Mouse (Mus musculus) CH12.LX (cell line): ENCODE measurements at regions not wholly inside any gene's neighbourhood (a gene's known extent, or its start where the extent isn't known, plus 50 kb on each side); places are given as distances from the start of the nearest gene placed in this dataset.

Experiments used
- DNase-seq: peaks from one replicate; pipeline ENCODE4 v3.0.0-alpha.2; 2013; ENCODE audit errors: extremely low read depth
- H3K27ac ChIP-seq: 2 replicates; pipeline ENCODE4 v1.5.1; 2012; ENCODE audit warnings: low read depth, mild to moderate bottlenecking, control low read depth, moderate library complexity; ENCODE audit not compliant: insufficient read depth
- H3K27me3 ChIP-seq: replicated peaks from 2 replicates; pipeline ENCODE3; 2012; ENCODE audit warnings: inconsistent platforms
- H3K36me3 ChIP-seq, 2 experiments: replicated peaks in 1 of 2; 2 replicates each; pipeline versions ENCODE3 to v1.6.1; 2012; ENCODE audit warnings: inconsistent platforms in 1 of 2, low read length in 1 of 2, mild to moderate bottlenecking in 1 of 2, mixed read lengths in 1 of 2, moderate library complexity in 1 of 2; ENCODE audit not compliant: control insufficient read depth in 1 of 2, insufficient read depth in 1 of 2
- H3K4me1 ChIP-seq, 2 experiments: 2 replicates each; pipeline ENCODE4 v1.6.1; 2012; ENCODE audit warnings: inconsistent platforms in 1 of 2, moderate library complexity in 1 of 2; ENCODE audit not compliant: insufficient read depth in 2 of 2, control insufficient read depth in 1 of 2
- H3K4me2 ChIP-seq: 2 replicates; pipeline ENCODE4 v1.6.1; 2012; ENCODE audit warnings: low read depth, mild to moderate bottlenecking, control low read depth; ENCODE audit not compliant: poor library complexity, insufficient read depth, severe bottlenecking
- H3K4me3 ChIP-seq, 3 experiments: fragments of 150-350 bp in 1 of 3; sonication (generic) in 1 of 3; replicated peaks in 1 of 3; 2 replicates each; pipeline versions ENCODE3 to v1.5.1; 2011 to 2012; ENCODE audit warnings: low read depth in 2 of 3, low read length in 2 of 3, mild to moderate bottlenecking in 2 of 3, moderate library complexity in 2 of 3, control low read depth in 1 of 3, improper control_type of control experiment in 1 of 3, inconsistent platforms in 1 of 3, mixed read lengths in 1 of 3; ENCODE audit not compliant: poor library complexity in 1 of 3
- H3K79me2 ChIP-seq: replicated peaks from 2 replicates; pipeline ENCODE4 v1.6.1; 2012; ENCODE audit warnings: mild to moderate bottlenecking, moderate library complexity; ENCODE audit not compliant: control insufficient read depth, poor library complexity, insufficient read depth, severe bottlenecking; ENCODE audit errors: extremely low read depth
- H3K9ac ChIP-seq: 2 replicates; pipeline ENCODE4 v1.6.1; 2012; ENCODE audit warnings: low read depth, mild to moderate bottlenecking, control low read depth, moderate library complexity; ENCODE audit not compliant: insufficient read depth
- H3K9me3 ChIP-seq: replicated peaks from 2 replicates; pipeline ENCODE3; 2012; ENCODE audit warnings: low read length, inconsistent platforms, mixed read lengths
- BHLHE40 ChIP-seq: IDR thresholded peaks from 2 replicates; pipeline ENCODE4 v1.6.1; 2011; ENCODE audit warnings: mild to moderate bottlenecking, low read depth, low read length, improper control_type of control experiment
- CHD1 ChIP-seq: IDR thresholded peaks from 2 replicates; pipeline ENCODE4 v1.6.1; 2012; ENCODE audit warnings: low read depth, low read length, improper control_type of control experiment, inconsistent platforms
- CTCF ChIP-seq, 2 experiments: IDR thresholded peaks in 1 of 2; conservative IDR thresholded peaks in 1 of 2; 2 replicates each; pipeline ENCODE4 v1.5.1; 2011 to 2012; ENCODE audit warnings: low read depth in 2 of 2, low read length in 2 of 2, improper control_type of control experiment in 1 of 2, inconsistent platforms in 1 of 2, mild to moderate bottlenecking in 1 of 2, moderate library complexity in 1 of 2
- ELF1 ChIP-seq: IDR thresholded peaks from 2 replicates; pipeline ENCODE4 v1.6.1; 2014; ENCODE audit warnings: low read depth, mild to moderate bottlenecking, inconsistent platforms, low read length, improper control_type of control experiment
- EP300 ChIP-seq: IDR thresholded peaks from 2 replicates; pipeline ENCODE4 v1.6.1; 2011; ENCODE audit warnings: low read length, improper control_type of control experiment
- ETS1 ChIP-seq: conservative IDR thresholded peaks from 2 replicates; pipeline ENCODE4 v1.6.1; 2012; ENCODE audit warnings: low read depth, mild to moderate bottlenecking, inconsistent platforms, low read length, improper control_type of control experiment, moderate library complexity
- GABPA ChIP-seq: IDR thresholded peaks from 2 replicates; pipeline ENCODE4 v1.6.1; 2012; ENCODE audit warnings: low read depth, low read length, improper control_type of control experiment, inconsistent platforms; ENCODE audit not compliant: insufficient replicate concordance
- HCFC1 ChIP-seq: IDR thresholded peaks from 2 replicates; pipeline ENCODE4 v1.6.1; 2012; ENCODE audit warnings: low read depth, mild to moderate bottlenecking, inconsistent platforms, low read length, improper control_type of control experiment
- IRF4 ChIP-seq: IDR thresholded peaks from 2 replicates; pipeline ENCODE4 v1.6.1; 2014; ENCODE audit warnings: low read depth, mild to moderate bottlenecking, inconsistent platforms, low read length, improper control_type of control experiment
- JUN ChIP-seq: IDR thresholded peaks from 2 replicates; pipeline ENCODE4 v1.6.1; 2011; ENCODE audit warnings: low read depth, mild to moderate bottlenecking, low read length, improper control_type of control experiment, moderate library complexity; ENCODE audit not compliant: insufficient read depth
- JUND ChIP-seq: conservative IDR thresholded peaks from 2 replicates; pipeline ENCODE4 v1.6.1; 2011; ENCODE audit warnings: low read depth, low read length, improper control_type of control experiment
- MAFK ChIP-seq: IDR thresholded peaks from 2 replicates; pipeline ENCODE4 v1.6.1; 2011; ENCODE audit warnings: low read length, improper control_type of control experiment; ENCODE audit not compliant: insufficient replicate concordance
- MAX ChIP-seq: IDR thresholded peaks from 2 replicates; pipeline ENCODE4 v1.6.1; 2011; ENCODE audit warnings: low read length, improper control_type of control experiment
- MAZ ChIP-seq: IDR thresholded peaks from 2 replicates; pipeline ENCODE4 v1.6.1; 2012; ENCODE audit warnings: low read depth, mild to moderate bottlenecking, inconsistent platforms, low read length, improper control_type of control experiment, moderate library complexity
- MEF2A ChIP-seq: IDR thresholded peaks from 2 replicates; pipeline ENCODE4 v1.6.1; 2014; ENCODE audit warnings: low read depth, mild to moderate bottlenecking, inconsistent platforms, low read length, improper control_type of control experiment, borderline replicate concordance
- MXI1 ChIP-seq: IDR thresholded peaks from 2 replicates; pipeline ENCODE4 v1.6.1; 2011; ENCODE audit warnings: mild to moderate bottlenecking, low read depth, low read length, improper control_type of control experiment
- MYC ChIP-seq: IDR thresholded peaks from 2 replicates; pipeline ENCODE4 v1.6.1; 2011; ENCODE audit warnings: low read depth, mild to moderate bottlenecking, improper control_type of control experiment, low read length
- NELFE ChIP-seq: IDR thresholded peaks from 2 replicates; pipeline ENCODE4 v1.6.1; 2011; ENCODE audit warnings: low read depth, low read length, improper control_type of control experiment
- NRF1 ChIP-seq: IDR thresholded peaks from 2 replicates; pipeline ENCODE4 v1.6.1; 2014; ENCODE audit warnings: low read depth, mild to moderate bottlenecking, inconsistent platforms, low read length, improper control_type of control experiment, moderate library complexity
- PAX5 ChIP-seq: IDR thresholded peaks from 2 replicates; pipeline ENCODE4 v1.6.1; 2012; ENCODE audit warnings: low read length, inconsistent platforms, mixed read lengths
- SIN3A ChIP-seq: IDR thresholded peaks from 2 replicates; pipeline ENCODE4 v1.6.1; 2012; ENCODE audit warnings: low read length, improper control_type of control experiment, inconsistent platforms
- SMC3 ChIP-seq: IDR thresholded peaks from 2 replicates; pipeline ENCODE4 v1.6.1; 2011; ENCODE audit warnings: low read depth, low read length, improper control_type of control experiment
- TCF12 ChIP-seq: IDR thresholded peaks from 2 replicates; pipeline ENCODE4 v1.6.1; 2014; ENCODE audit warnings: low read depth, mild to moderate bottlenecking, inconsistent platforms, low read length, improper control_type of control experiment
- ZKSCAN1 ChIP-seq: IDR thresholded peaks from 2 replicates; pipeline ENCODE4 v1.6.1; 2012; ENCODE audit warnings: low read depth, inconsistent platforms, low read length, improper control_type of control experiment, borderline replicate concordance
- ZNF384 ChIP-seq: IDR thresholded peaks from 2 replicates; pipeline ENCODE4 v1.6.1; 2012; ENCODE audit warnings: low read depth, low read length, improper control_type of control experiment, inconsistent platforms
- dilution Hi-C: fragments of 300-500 bp; cut with MboI; formaldehyde crosslinking; loops from 2 replicates; pipeline ENCODE4 v1.14.3; 2020; ENCODE audit warnings: low sequenced_read_pairs; ENCODE audit not compliant: extremely low pct_unique_long_range_greater_than_20kb, extremely low pct_ligation_motif_present
- in situ Hi-C: fragments of 300-500 bp; cut with MboI; formaldehyde crosslinking; loops from 3 replicates; pipeline ENCODE4 v1.14.3; 2019; ENCODE audit warnings: low sequenced_read_pairs, low pct_ligation_motif_present, low pct_unique_long_range_greater_than_20kb, mixed read lengths

DNA sequence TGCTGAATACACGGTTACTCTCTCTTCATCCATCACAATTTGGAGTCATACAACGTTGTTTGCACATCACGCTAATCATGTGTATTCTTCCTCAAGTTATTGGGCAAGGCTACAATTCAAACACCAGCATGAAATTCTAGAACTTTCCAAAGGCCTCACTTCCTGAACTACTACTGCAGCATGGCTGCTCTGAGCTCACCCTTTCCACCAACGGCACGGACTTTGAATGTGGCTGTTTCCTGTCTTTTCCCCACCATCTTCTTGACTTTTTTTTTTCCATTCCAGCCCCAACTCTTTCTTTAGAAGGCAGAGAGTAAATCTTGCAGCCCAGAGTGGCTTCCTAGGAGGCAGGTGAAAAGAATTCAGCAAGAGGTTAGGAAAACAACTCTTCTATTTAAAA, 129.2 kb upstream of the Lmo4 start:
- Histone ChIP-seq H3K4me2 (no peak overlapping the region), H3K9me3 (no peaks in the 10 kb centered on the region)
- in situ Hi-C loops: no loop called here
- peak; percentile 60; the same call in 1 of the 2 replicates for TF ChIP-seq MAX
- peak; percentile 28; the same call in 1 of the 2 replicates for TF ChIP-seq BHLHE40
- TF ChIP-seq MYC: 0 out of 2 replicates have a peak, but pooled peaks have one; percentile 28
- TF ChIP-seq ELF1: peak; percentile 70
- 0 out of 2 replicates have a peak, but pooled peaks have one; percentile 30 for TF ChIP-seq IRF4
- TF ChIP-seq JUN: peak; percentile 35; the same call in 1 of the 2 replicates
- TF ChIP-seq ZNF384: peak; percentile 86
- no peak for TF ChIP-seq HCFC1
- TF ChIP-seq EP300: peak; percentile 70; the same call in 1 of the 2 replicates
- TF ChIP-seq JUND: no peak
- no peak; the same call in 1 of the 2 replicates for TF ChIP-seq ETS1
- TF ChIP-seq TCF12: 0 out of 2 replicates have a peak, but pooled peaks have one; percentile 10
- TF ChIP-seq, all 38 proteins: peak for 9
- Histone ChIP-seq H3K79me2 (no peaks in the 10 kb centered on the region), H3K27ac (no peak overlapping the region), H3K4me1 (peaks cover 21 to 39% of the 10 kb centered on the region in 2 experiments), H3K27me3 (no peaks in the 10 kb centered on the region), H3K9ac (no peak overlapping the region), H3K4me3 (no peak overlapping the region), H3K36me3 (no peaks in the 10 kb centered on the region)
- dilution Hi-C loops: no loop called here
- DNase-seq: peak; percentile 55

GRCm38 (mm10) chr3:144332353-144332752, 127.3 kb upstream of the Lmo4 start:
- TF ChIP-seq IRF4 (no peak), NRF1 (no peak), CTCF (conservative IDR thresholded peaks at IDR 0.05 in 1 of 2, IDR thresholded peaks at IDR 0.05 in 1 of 2; ENCODE audit: low read depth in 2 of 2, low read length in 2 of 2) (no peak), CHD1 (no peak), SIN3A (no peak), MXI1 (no peak), SMC3 (no peak), ZNF384 (no peak), JUND (no peak), MAZ (no peak), NELFE (no peak), MAX (no peak), MAFK (no peak), ZKSCAN1 (no peak), EP300 (no peak), PAX5 (no peak), HCFC1 (no peak), GABPA (no peak), MEF2A (no peak)
- H3K4me2 ChIP-seq: no peak overlapping the region
- no peaks in the 10 kb centered on the region for H3K36me3 ChIP-seq
- H3K9me3 ChIP-seq: no peaks in the 10 kb centered on the region
- DNase-seq: peak; percentile 24
- H3K9ac ChIP-seq: no peak overlapping the region
- peaks cover 21 to 41% of the 10 kb centered on the region in 2 experiments for H3K4me1 ChIP-seq
- dilution Hi-C loops (no loop called here), in situ Hi-C loops (no loop called here)
- no peak overlapping the region for H3K4me3 ChIP-seq
- no peaks in the 10 kb centered on the region for H3K79me2 ChIP-seq
- H3K27ac ChIP-seq: no peak overlapping the region
- no peaks in the 10 kb centered on the region for H3K27me3 ChIP-seq
